8 mouse cellular contexts compared by ENCODE assay signal in genomic region chr16:34902294-34902680, GRCm38 (mm10).
A peak's percentile ranks its signal among the peaks of the same experiment; 100 is the strongest.
DNase-seq lines count a peak whose midpoint lies in the region; ATAC-seq lines count a peak whose summit lies in the region.

No protein-coding gene starts in this region.

- peaks cover 9% of the 10 kb centered on the region; the same call in 1 of the 2 replicates for H3K27me3 ChIP-seq in forebrain, embryonic 10.5 days (ENCODE audit: poor library complexity, severe bottlenecking)
- H3K27me3 ChIP-seq in forebrain, embryonic 12.5 days, result no peaks in the 10 kb centered on the region
- H3K27me3 ChIP-seq in forebrain, embryonic 14.5 days (replicated peaks; ENCODE audit: control insufficient read depth, insufficient read depth, low read length), result no peaks in the 10 kb centered on the region
- no peaks in the 10 kb centered on the region for H3K27me3 ChIP-seq in hindbrain, embryonic 14.5 days (ENCODE audit: control insufficient read depth, insufficient read depth, low read length)
- peaks cover 5% of the 10 kb centered on the region; the same call in 1 of the 2 replicates for H3K27me3 ChIP-seq in midbrain, embryonic 10.5 days (ENCODE audit: low read depth, poor library complexity, severe bottlenecking)
- no peaks in the 10 kb centered on the region for H3K27me3 ChIP-seq in stomach, embryonic 15.5 days (replicated peaks)

- H3K36me3 ChIP-seq in forebrain, embryonic 10.5 days (replicated peaks), result no peaks in the 10 kb centered on the region
- H3K36me3 ChIP-seq in forebrain, embryonic 12.5 days (replicated peaks), result no peaks in the 10 kb centered on the region
- no peaks in the 10 kb centered on the region for H3K36me3 ChIP-seq in forebrain, embryonic 14.5 days (ENCODE audit: control insufficient read depth, insufficient read depth, low read length)
- no peaks in the 10 kb centered on the region for H3K36me3 ChIP-seq in hindbrain, embryonic 14.5 days (replicated peaks; ENCODE audit: control insufficient read depth, insufficient read depth)
- no peaks in the 10 kb centered on the region for H3K36me3 ChIP-seq in midbrain, embryonic 10.5 days
- no peaks in the 10 kb centered on the region for H3K36me3 ChIP-seq in stomach, embryonic 15.5 days

- ATAC-seq in forebrain, embryonic 12.5 days (ENCODE audit: low FRiP score), result no peak
- peak; percentile 52 for ATAC-seq in forebrain, embryonic 14.5 days
- ATAC-seq in hindbrain, embryonic 14.5 days (ENCODE audit: low FRiP score), result peak; percentile 66; the same call in 1 of the 2 replicates
- peak; percentile 18; the same call in 1 of the 2 replicates for ATAC-seq in stomach, embryonic 15.5 days (ENCODE audit: insufficient read depth, low FRiP score, low read depth)

- H3K4me2 ChIP-seq in forebrain, embryonic 12.5 days, result no peak overlapping the region
- no peak overlapping the region for H3K4me2 ChIP-seq in forebrain, embryonic 14.5 days (ENCODE audit: low read length)
- no peak overlapping the region for H3K4me2 ChIP-seq in hindbrain, embryonic 14.5 days (replicated peaks)
- H3K4me2 ChIP-seq in stomach, embryonic 15.5 days, result no peak overlapping the region

- no peak overlapping the region for H3K27ac ChIP-seq in forebrain, embryonic 10.5 days
- H3K27ac ChIP-seq in forebrain, embryonic 12.5 days, result no peak overlapping the region
- H3K27ac ChIP-seq in forebrain, embryonic 14.5 days (ENCODE audit: low read depth, low read length), result no peak overlapping the region
- no peak overlapping the region for H3K27ac ChIP-seq in hindbrain, embryonic 14.5 days
- no peak overlapping the region for H3K27ac ChIP-seq in midbrain, embryonic 10.5 days (replicated peaks)
- H3K27ac ChIP-seq in stomach, embryonic 15.5 days, result no peak overlapping the region

- peaks cover 42% of the 10 kb centered on the region for H3K4me1 ChIP-seq in forebrain, embryonic 10.5 days
- peaks cover 19% of the 10 kb centered on the region for H3K4me1 ChIP-seq in forebrain, embryonic 12.5 days
- peaks cover 12% of the 10 kb centered on the region for H3K4me1 ChIP-seq in forebrain, embryonic 14.5 days (ENCODE audit: control insufficient read depth, insufficient read depth, low read length)
- peaks cover 15% of the 10 kb centered on the region for H3K4me1 ChIP-seq in hindbrain, embryonic 14.5 days (replicated peaks; ENCODE audit: control insufficient read depth, insufficient read depth, low read length)
- peaks cover 36% of the 10 kb centered on the region for H3K4me1 ChIP-seq in midbrain, embryonic 10.5 days
- H3K4me1 ChIP-seq in stomach, embryonic 15.5 days, result peaks cover 18% of the 10 kb centered on the region

- H3K4me3 ChIP-seq in forebrain, embryonic 10.5 days, result no peak overlapping the region
- H3K4me3 ChIP-seq in forebrain, embryonic 12.5 days (replicated peaks), result no peak overlapping the region
- no peak overlapping the region for H3K4me3 ChIP-seq in forebrain, embryonic 14.5 days (ENCODE audit: low read depth, low read length)
- H3K4me3 ChIP-seq in hindbrain, embryonic 14.5 days (replicated peaks; ENCODE audit: low read length), result no peak overlapping the region
- no peak overlapping the region for H3K4me3 ChIP-seq in midbrain, embryonic 10.5 days
- H3K4me3 ChIP-seq in stomach, embryonic 15.5 days (replicated peaks), result no peak overlapping the region

- H3K9me3 ChIP-seq in forebrain, embryonic 10.5 days, result no peaks in the 10 kb centered on the region
- H3K9me3 ChIP-seq in forebrain, embryonic 12.5 days, result no peaks in the 10 kb centered on the region
- no peaks in the 10 kb centered on the region for H3K9me3 ChIP-seq in forebrain, embryonic 14.5 days (replicated peaks; ENCODE audit: control insufficient read depth, low read length)
- no peaks in the 10 kb centered on the region for H3K9me3 ChIP-seq in hindbrain, embryonic 14.5 days (ENCODE audit: control insufficient read depth, low read length)
- no peaks in the 10 kb centered on the region for H3K9me3 ChIP-seq in midbrain, embryonic 10.5 days (replicated peaks)
- no peaks in the 10 kb centered on the region for H3K9me3 ChIP-seq in stomach, embryonic 15.5 days

- WGBS in forebrain, embryonic 10.5 days, result 22% methylated on average over 9 of the region's 9 CpGs
- 17% methylated on average over 9 of the region's 9 CpGs for WGBS in forebrain, embryonic 12.5 days
- 17% methylated on average over 9 of the region's 9 CpGs for WGBS in forebrain, embryonic 14.5 days
- 21% methylated on average over 9 of the region's 9 CpGs for WGBS in hindbrain, embryonic 14.5 days
- 18% methylated on average over 9 of the region's 9 CpGs for WGBS in midbrain, embryonic 10.5 days
- WGBS in stomach, embryonic 15.5 days, result 13% methylated on average over 9 of the region's 9 CpGs

- no peak overlapping the region for H3K9ac ChIP-seq in forebrain, embryonic 12.5 days
- H3K9ac ChIP-seq in forebrain, embryonic 14.5 days (ENCODE audit: low read length), result no peak overlapping the region
- H3K9ac ChIP-seq in hindbrain, embryonic 14.5 days, result no peak overlapping the region
- no peak overlapping the region for H3K9ac ChIP-seq in stomach, embryonic 15.5 days

- peak; percentile 67 for DNase-seq in forebrain, embryonic 10.5 days (ENCODE audit: extremely low spot score, low spot score)
- peak; percentile 46 for DNase-seq in brain, embryonic 18.5 days (ENCODE audit: low read depth, low spot score)
- DNase-seq in forebrain, embryonic 14.5 days (ENCODE audit: low spot score), result peak; percentile 88
- peak; percentile 87 for DNase-seq in hindbrain, embryonic 14.5 days (ENCODE audit: low spot score)
- peak; percentile 61 to 76 for DNase-seq in left cerebral cortex, adult 18-20 months (ENCODE audit: low spot score in 2 of 2)
- peak; percentile 68 for DNase-seq in midbrain, embryonic 10.5 days (ENCODE audit: low spot score)
